Mouse (Mus musculus) stomach, postnatal 0 days (tissue): ENCODE results near the gene Gp1ba. TPM values are rescaled to one million over a fixed set of nuclear protein-coding genes. Genes with fewer than 3 reads are reported as not detected.

Experiments
- ATAC-seq: fragments of 200-750 bp; cut with Nextera tagmentation; 2 replicates; pipeline ENCODE4 v1.8.0; 2017; ENCODE audit not compliant: low FRiP score, low TSS enrichment
- DNase-seq: peaks from one replicate; pipeline ENCODE4 v3.0.0-alpha.2; 2016; ENCODE audit warnings: low spot score
- H3K27ac ChIP-seq: fragments of 300-500 bp; sonication (generic); replicated peaks from 2 replicates; pipeline ENCODE4 v1.5.1; 2014; ENCODE audit warnings: mild to moderate bottlenecking, control low read depth
- H3K27me3 ChIP-seq: fragments of 300-500 bp; sonication (generic); 2 replicates; pipeline ENCODE4 v1.6.1; 2014; ENCODE audit warnings: low read length; ENCODE audit not compliant: control insufficient read depth, insufficient read depth
- H3K36me3 ChIP-seq: fragments of 300-500 bp; sonication (generic); 2 replicates; pipeline ENCODE4 v1.6.1; 2014; ENCODE audit warnings: low read length, mixed read lengths; ENCODE audit not compliant: control insufficient read depth, insufficient read depth
- H3K4me1 ChIP-seq: fragments of 300-500 bp; sonication (generic); replicated peaks from 2 replicates; pipeline ENCODE4 v1.6.1; 2014; ENCODE audit warnings: antibody characterized with exemption; ENCODE audit not compliant: control insufficient read depth, insufficient read depth
- H3K4me2 ChIP-seq: fragments of 300-500 bp; sonication (generic); replicated peaks from 2 replicates; pipeline ENCODE4 v1.6.1; 2014; ENCODE audit warnings: low read depth, mild to moderate bottlenecking, control low read depth, moderate library complexity
- H3K4me3 ChIP-seq: fragments of 300-500 bp; sonication (generic); 2 replicates; pipeline ENCODE4 v1.5.1; 2014; ENCODE audit warnings: low read depth, low read length, control low read depth
- H3K9ac ChIP-seq: fragments of 300-500 bp; sonication (generic); 2 replicates; pipeline ENCODE4 v1.6.1; 2014; ENCODE audit warnings: mild to moderate bottlenecking, low read length, control low read depth, mixed read lengths
- H3K9me3 ChIP-seq: fragments of 300-500 bp; sonication (generic); 2 replicates; pipeline ENCODE4 v1.6.1; 2016; ENCODE audit warnings: low read length; ENCODE audit not compliant: control insufficient read depth
- CTCF ChIP-seq: IDR thresholded peaks from 2 replicates; pipeline ENCODE4 v1.5.1; 2016; ENCODE audit warnings: antibody characterized with exemption, low read depth, mild to moderate bottlenecking, moderate library complexity
- EP300 ChIP-seq: optimal IDR thresholded peaks from 2 replicates; pipeline ENCODE3; 2016; ENCODE audit warnings: antibody characterized with exemption
- WGBS: fragments of 180-500 bp; shearing (Covaris S2); extraction: QIAGEN DNeasy Blood & Tissue Kit; methylation state at CpG from one replicate; pipeline ENCODE4 v1.1.7; 2014; 5-methylcytosine and 5-hydroxymethylcytosine counted together
- polyA plus RNA-seq: library from polyadenylated mRNA; unstranded; fragments of >200 nt; fragmentation: Nextera tagmentation; extraction: Ambion mirVana; gene quantifications from 2 replicates; pipeline ENCODE4 v1.2.1, GENCODE M21; 2015

The Gp1ba gene
- polyA plus RNA-seq, 1 experiment from 2014 or later = 0.07 TPM

GRCm38 (mm10) chr11:70612505-70612904 lies 26.4 kb upstream of the Gp1ba start:
- H3K27ac ChIP-seq = no peak overlapping the region
- no peaks in the 10 kb centered on the region for H3K9me3 ChIP-seq
- no peaks in the 10 kb centered on the region for H3K4me1 ChIP-seq
- no peak for ATAC-seq
- no peak overlapping the region for H3K9ac ChIP-seq
- H3K4me3 ChIP-seq = no peak overlapping the region
- TF ChIP-seq EP300 (no peak), CTCF (peak; percentile 53)
- DNase-seq = no peak
- peaks cover 19% of the 10 kb centered on the region for H3K36me3 ChIP-seq
- no peak overlapping the region for H3K4me2 ChIP-seq
- WGBS = 73% methylated on average over 7 of the region's 7 CpGs
- no peaks in the 10 kb centered on the region for H3K27me3 ChIP-seq

- WGBS = under 1% methylated on average over 17 of the region's 17 CpGs
- DNase-seq (peak; percentile 81), ATAC-seq (peak; percentile 87)
- no peaks in the 10 kb centered on the region for H3K9me3 ChIP-seq
- H3K4me1 ChIP-seq = no peaks in the 10 kb centered on the region
- H3K4me3 ChIP-seq = peak overlapping the region; percentile 41
- H3K9ac ChIP-seq = peak overlapping the region; percentile 56
- no peak for TF ChIP-seq EP300
- peak; percentile 31; the same call in 1 of the 2 replicates for TF ChIP-seq CTCF
- peaks cover 3% of the 10 kb centered on the region for H3K36me3 ChIP-seq
- peak overlapping the region; percentile 72 for H3K4me2 ChIP-seq
- peak overlapping the region; percentile 67 for H3K27ac ChIP-seq
- H3K27me3 ChIP-seq = no peaks in the 10 kb centered on the region
These were observed 23.8 kb upstream of the Gp1ba start for GRCm38 (mm10) chr11:70615074-70615473.

- H3K4me3 ChIP-seq = peak within 1 kb of the TSS; percentile 41
- no peak for ATAC-seq
- H3K27me3 ChIP-seq = no peaks in the 10 kb centered on the region
- no peaks in the 10 kb centered on the region for H3K4me1 ChIP-seq
- peak within 1 kb of the TSS; percentile 67 for H3K27ac ChIP-seq
- H3K36me3 ChIP-seq = peaks cover 3% of the 10 kb centered on the region; the same call in 1 of the 2 replicates
- WGBS = 18% methylated on average over 21 of the region's 21 CpGs
- TF ChIP-seq EP300 (no peak), CTCF (no peak)
- H3K4me2 ChIP-seq = peak within 1 kb of the TSS; percentile 72
- no peaks in the 10 kb centered on the region for H3K9me3 ChIP-seq
- peak within 1 kb of the TSS; percentile 56 for H3K9ac ChIP-seq
- no peak for DNase-seq
These were observed 23.3 kb upstream of the Gp1ba start, which contains the start of gene 4930544D05Rik for GRCm38 (mm10) chr11:70615516-70616093. TSS of gene 4930544D05Rik (plus strand) at chr11:70615848.

- Histone ChIP-seq H3K4me3 (no peak within 1 kb of the TSS), H3K9ac (no peak within 1 kb of the TSS), H3K27ac (no peak within 1 kb of the TSS), H3K27me3 (no peaks in the 10 kb centered on the region), H3K9me3 (no peaks in the 10 kb centered on the region), H3K4me1 (no peaks in the 10 kb centered on the region), H3K36me3 (no peaks in the 10 kb centered on the region), H3K4me2 (no peak within 1 kb of the TSS)
- TF ChIP-seq CTCF (no peak), EP300 (no peak)
- DNase-seq (no peak), ATAC-seq (no peak)
- WGBS = 35% methylated on average over 1 of the region's 1 CpGs
These were observed 19.8 kb upstream of the Gp1ba start, which contains the start of gene Chrne for GRCm38 (mm10) chr11:70619101-70619500. TSS of gene Chrne (minus strand) at chr11:70619216.

- peak; percentile 61 for DNase-seq
- TF ChIP-seq EP300 (no peak), CTCF (no peak)
- H3K9ac ChIP-seq = peak overlapping the region; percentile 23; the same call in 1 of the 2 replicates
- no peak overlapping the region for H3K4me2 ChIP-seq
- no peak overlapping the region for H3K4me3 ChIP-seq
- no peaks in the 10 kb centered on the region for H3K36me3 ChIP-seq
- no peaks in the 10 kb centered on the region for H3K9me3 ChIP-seq
- no peak overlapping the region for H3K27ac ChIP-seq
- H3K27me3 ChIP-seq = no peaks in the 10 kb centered on the region
- no peaks in the 10 kb centered on the region for H3K4me1 ChIP-seq
- 32% methylated on average over 7 of the region's 7 CpGs for WGBS
- ATAC-seq = peak; percentile 69
These were observed 16.7 kb upstream of the Gp1ba start for GRCm38 (mm10) chr11:70621972-70622814.
